8 mouse cellular contexts compared by ENCODE assay signal in the genomic region with DNA sequence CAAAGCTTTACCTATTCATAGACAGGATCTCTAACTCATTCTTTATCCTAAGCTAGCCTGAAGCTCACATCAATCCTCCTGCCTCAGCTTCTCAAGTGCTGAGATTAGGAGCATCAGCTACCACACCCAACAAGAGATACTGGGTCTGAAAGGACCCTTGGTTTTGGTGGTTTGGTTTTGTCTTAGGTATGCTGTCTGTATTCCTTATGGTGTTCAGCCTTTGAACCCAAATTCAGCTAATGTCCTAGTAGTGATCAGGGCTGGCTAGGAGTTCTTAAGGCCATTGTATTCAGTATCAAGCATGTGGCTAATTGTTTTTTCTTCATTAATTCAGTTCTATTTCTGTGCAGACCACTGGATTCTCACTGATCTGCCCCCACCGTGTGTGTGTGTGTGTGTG. TPM values are rescaled to one million over a fixed set of nuclear protein-coding genes. Genes with fewer than 3 reads are reported as not detected.
A peak's percentile ranks its signal among the peaks of the same experiment; 100 is the strongest.
DNase-seq lines count a peak whose midpoint lies in the region; ATAC-seq and TF ChIP-seq lines count a peak whose summit lies in the region.

No protein-coding gene starts in this region.

- peak overlapping the region; percentile 96 for H3K9ac ChIP-seq in embryonic facial prominence, embryonic 11.5 days (replicated peaks; ENCODE audit: low read length)
- H3K9ac ChIP-seq in intestine, embryonic 16.5 days (ENCODE audit: low read depth, low read length) = peak overlapping the region; percentile 92
- no peak overlapping the region for H3K9ac ChIP-seq in neural tube, embryonic 14.5 days (replicated peaks; ENCODE audit: low read depth, low read length)

- H3K27ac ChIP-seq in embryonic facial prominence, embryonic 11.5 days (replicated peaks; ENCODE audit: low read depth, low read length) = no peak overlapping the region
- H3K27ac ChIP-seq in intestine, embryonic 16.5 days (ENCODE audit: low read length) = no peak overlapping the region
- H3K27ac ChIP-seq in neural tube, embryonic 14.5 days (ENCODE audit: low read depth, low read length) = peak overlapping the region; percentile 92
- no peak overlapping the region for H3K27ac ChIP-seq in thymus, adult 2 months (ENCODE audit: control insufficient read depth, insufficient read depth, low read length)

- peak overlapping the region; percentile 78 for H3K4me3 ChIP-seq in lung, adult 2 months (replicated peaks; ENCODE audit: extremely low read depth, low read depth, low read length)
- H3K4me3 ChIP-seq in embryonic facial prominence, embryonic 11.5 days (ENCODE audit: low read depth, low read length) = peak overlapping the region; percentile 96
- H3K4me3 ChIP-seq in intestine, embryonic 16.5 days (ENCODE audit: low read length) = peak overlapping the region; percentile 84
- peak overlapping the region; percentile 98 for H3K4me3 ChIP-seq in neural tube, embryonic 14.5 days (ENCODE audit: low read depth, low read length)
- H3K4me3 ChIP-seq in thymus, adult 2 months (ENCODE audit: control insufficient read depth, insufficient read depth, low read length) = no peak overlapping the region

- no peak for TF ChIP-seq CTCF in lung, adult 2 months (IDR thresholded peaks at IDR 0.05; ENCODE audit: insufficient read depth, low read length)
- TF ChIP-seq CTCF in thymus, adult 2 months (IDR thresholded peaks at IDR 0.05; ENCODE audit: borderline replicate concordance, control insufficient read depth, extremely low read depth, insufficient read depth, low read length, poor library complexity) = no peak

- no peaks in the 10 kb centered on the region for H3K36me3 ChIP-seq in embryonic facial prominence, embryonic 11.5 days (replicated peaks; ENCODE audit: control insufficient read depth, insufficient read depth, low read depth, low read length)
- H3K36me3 ChIP-seq in intestine, embryonic 16.5 days (ENCODE audit: control insufficient read depth, insufficient read depth, low read length) = no peaks in the 10 kb centered on the region
- H3K36me3 ChIP-seq in neural tube, embryonic 14.5 days (ENCODE audit: control insufficient read depth, insufficient read depth, low read length) = no peaks in the 10 kb centered on the region
- H3K36me3 ChIP-seq in thymus, adult 2 months (ENCODE audit: control insufficient read depth, insufficient read depth, low read length) = no peaks in the 10 kb centered on the region; the same call in 1 of the 2 replicates

- no peak; the same call in 1 of the 2 replicates for ATAC-seq in embryonic facial prominence, embryonic 11.5 days (replicated peaks; ENCODE audit: insufficient number of reproducible peaks, low FRiP score, low TSS enrichment, low read depth)
- ATAC-seq in intestine, embryonic 16.5 days = no peak
- ATAC-seq in neural tube, embryonic 14.5 days (ENCODE audit: low read depth) = no peak

- H3K27me3 ChIP-seq in embryonic facial prominence, embryonic 11.5 days (ENCODE audit: control insufficient read depth, insufficient read depth, low read length) = no peaks in the 10 kb centered on the region
- no peaks in the 10 kb centered on the region for H3K27me3 ChIP-seq in intestine, embryonic 16.5 days (replicated peaks; ENCODE audit: control insufficient read depth, insufficient read depth, low read length)
- H3K27me3 ChIP-seq in neural tube, embryonic 14.5 days (ENCODE audit: control insufficient read depth, insufficient read depth, low read length) = no peaks in the 10 kb centered on the region
- H3K27me3 ChIP-seq in thymus, adult 2 months (ENCODE audit: control insufficient read depth, insufficient read depth, low read length) = no peaks in the 10 kb centered on the region

- TF ChIP-seq POLR2A in lung, adult 2 months (IDR thresholded peaks at IDR 0.05; ENCODE audit: borderline replicate concordance, extremely low read depth, low read depth, low read length) = no peak
- no peak for TF ChIP-seq POLR2A in thymus, adult 2 months (IDR thresholded peaks at IDR 0.05; ENCODE audit: control insufficient read depth, extremely low read depth, insufficient read depth, low read length, poor library complexity)

- no peaks in the 10 kb centered on the region for H3K9me3 ChIP-seq in embryonic facial prominence, embryonic 11.5 days (replicated peaks; ENCODE audit: control insufficient read depth, low read length)
- H3K9me3 ChIP-seq in intestine, embryonic 16.5 days (ENCODE audit: control insufficient read depth, low read length) = no peaks in the 10 kb centered on the region
- H3K9me3 ChIP-seq in neural tube, embryonic 14.5 days (ENCODE audit: control insufficient read depth, low read length) = no peaks in the 10 kb centered on the region

- H3K4me1 ChIP-seq in lung, adult 2 months (ENCODE audit: control insufficient read depth, insufficient read depth, low read length) = peaks cover 8% of the 10 kb centered on the region
- H3K4me1 ChIP-seq in embryonic facial prominence, embryonic 11.5 days (ENCODE audit: control insufficient read depth, insufficient read depth, low read length) = no peaks in the 10 kb centered on the region
- H3K4me1 ChIP-seq in intestine, embryonic 16.5 days (ENCODE audit: control insufficient read depth, insufficient read depth, low read length) = peaks cover 2% of the 10 kb centered on the region; the same call in 1 of the 2 replicates
- H3K4me1 ChIP-seq in neural tube, embryonic 14.5 days (ENCODE audit: control insufficient read depth, insufficient read depth, low read length) = peaks cover 13% of the 10 kb centered on the region; the same call in 1 of the 2 replicates
- H3K4me1 ChIP-seq in thymus, adult 2 months (replicated peaks; ENCODE audit: control insufficient read depth, insufficient read depth, low read length) = peaks cover 6% of the 10 kb centered on the region

- peak; percentile 10 for DNase-seq in lung, adult 2 months
- DNase-seq in lung, postnatal 36 days = no peak
- no peak for DNase-seq in embryonic facial prominence, embryonic 11.5 days (ENCODE audit: low spot score)
- no peak for DNase-seq in cerebellum, adult 8-10 months
- DNase-seq in gastrocnemius, postnatal 25 days = no peak
- DNase-seq in thymus, adult 2 months = no peak

- H3K4me2 ChIP-seq in embryonic facial prominence, embryonic 11.5 days (ENCODE audit: low read depth, low read length) = peak overlapping the region; percentile 85
- peak overlapping the region; percentile 89 for H3K4me2 ChIP-seq in intestine, embryonic 16.5 days (ENCODE audit: low read depth, low read length)
- H3K4me2 ChIP-seq in neural tube, embryonic 14.5 days (ENCODE audit: low read depth, low read length) = peak overlapping the region; percentile 76

- WGBS in lung, adult 2 months = 4% methylated on average over 1 of the region's 1 CpGs
- WGBS in embryonic facial prominence, embryonic 11.5 days = 0% methylated on average over 1 of the region's 1 CpGs
- WGBS in intestine, embryonic 16.5 days = 0% methylated on average over 1 of the region's 1 CpGs
- WGBS in neural tube, embryonic 14.5 days = 0% methylated on average over 1 of the region's 1 CpGs
- WGBS in thymus, adult 2 months = 8% methylated on average over 1 of the region's 1 CpGs

RNA-seq across cellular contexts. Expression of a gene that starts 0.5 kb away (rescaled TPM):
- 10.7 and 14.8 TPM in 2 replicates for polyA plus RNA-seq in lung, adult 2 months (2012; rRNA removed)
- 34.1 and 34.9 TPM in 2 replicates for polyA plus RNA-seq in embryonic facial prominence, embryonic 11.5 days (2014; fragmentation: Nextera tagmentation; extraction: Ambion mirVana)
- polyA plus RNA-seq in intestine, embryonic 16.5 days (2015; fragmentation: Nextera tagmentation; extraction: Ambion mirVana) = 10.4 and 11.2 TPM in 2 replicates
- polyA plus RNA-seq in neural tube, embryonic 14.5 days (2014; fragmentation: Nextera tagmentation; extraction: Ambion mirVana) = 44.3 and 50.4 TPM in 2 replicates
- 10 to 100 TPM; 28.7 to 32.1 TPM for total RNA-seq in gastrocnemius, postnatal 25 days (2021)
- 10.9 and 11.2 TPM in 2 replicates for polyA plus RNA-seq in thymus, adult 2 months (2012; rRNA removed)
